Comparison of ENCODE assay signal across 8 mouse cellular contexts in genomic region chr7:80387633-80388543, GRCm38 (mm10). TPM values are rescaled to one million over a fixed set of nuclear protein-coding genes. Genes with fewer than 3 reads are reported as not detected.
A peak's percentile ranks its signal among the peaks of the same experiment; 100 is the strongest.
DNase-seq lines count a peak whose midpoint lies in the region; ATAC-seq lines count a peak whose summit lies in the region.

Fes (minus strand) TSS chr7:80387946.

- peak within 1 kb of the TSS; percentile 50 for H3K4me2 ChIP-seq in hindbrain, embryonic 12.5 days (replicated peaks)
- peak within 1 kb of the TSS; percentile 53 for H3K4me2 ChIP-seq in limb, embryonic 15.5 days
- H3K4me2 ChIP-seq in midbrain, embryonic 14.5 days (ENCODE audit: low read length) = peak within 1 kb of the TSS; percentile 21

- 8% methylated on average over 33 of the region's 33 CpGs for WGBS in hindbrain, embryonic 12.5 days
- 8% methylated on average over 33 of the region's 33 CpGs for WGBS in limb, embryonic 15.5 days
- 6% methylated on average over 33 of the region's 33 CpGs for WGBS in midbrain, embryonic 14.5 days

- peaks cover 31% of the 10 kb centered on the region for H3K36me3 ChIP-seq in hindbrain, embryonic 12.5 days
- peaks cover 42% of the 10 kb centered on the region for H3K36me3 ChIP-seq in limb, embryonic 15.5 days
- peaks cover 34% of the 10 kb centered on the region for H3K36me3 ChIP-seq in midbrain, embryonic 14.5 days (ENCODE audit: control insufficient read depth, insufficient read depth, low read length)

- H3K4me3 ChIP-seq in hindbrain, embryonic 12.5 days = peak within 1 kb of the TSS; percentile 25
- H3K4me3 ChIP-seq in limb, embryonic 15.5 days = peak within 1 kb of the TSS; percentile 39
- 0 out of 2 replicates have a peak within 1 kb of the TSS, but pooled peaks have one; percentile 8 for H3K4me3 ChIP-seq in midbrain, embryonic 14.5 days (replicated peaks; ENCODE audit: low read depth, low read length)

- peaks cover 20% of the 10 kb centered on the region for H3K4me1 ChIP-seq in hindbrain, embryonic 12.5 days
- H3K4me1 ChIP-seq in limb, embryonic 15.5 days = peaks cover 38% of the 10 kb centered on the region
- peaks cover 11% of the 10 kb centered on the region for H3K4me1 ChIP-seq in midbrain, embryonic 14.5 days (ENCODE audit: control insufficient read depth, insufficient read depth, low read length)

- peak within 1 kb of the TSS; percentile 36; the same call in 1 of the 2 replicates for H3K27ac ChIP-seq in hindbrain, embryonic 12.5 days
- H3K27ac ChIP-seq in limb, embryonic 15.5 days = peak within 1 kb of the TSS; percentile 79
- no peak within 1 kb of the TSS for H3K27ac ChIP-seq in midbrain, embryonic 14.5 days (replicated peaks; ENCODE audit: low read depth, low read length)

- ATAC-seq in hindbrain, embryonic 12.5 days (ENCODE audit: low FRiP score) = no peak
- ATAC-seq in limb, embryonic 15.5 days (ENCODE audit: insufficient number of reproducible peaks, low FRiP score, low TSS enrichment, low read depth) = peak; percentile 57
- no peak for ATAC-seq in midbrain, embryonic 14.5 days (ENCODE audit: low FRiP score, low TSS enrichment)

- peaks cover 21% of the 10 kb centered on the region for H3K27me3 ChIP-seq in hindbrain, embryonic 12.5 days
- 0 out of 2 replicates have a peak, but pooled peaks cover under 1% of the 10 kb centered on the region for H3K27me3 ChIP-seq in limb, embryonic 15.5 days
- H3K27me3 ChIP-seq in midbrain, embryonic 14.5 days (ENCODE audit: control insufficient read depth, insufficient read depth, low read length) = peaks cover 7% of the 10 kb centered on the region; the same call in 1 of the 2 replicates

- H3K9me3 ChIP-seq in hindbrain, embryonic 12.5 days (replicated peaks) = no peaks in the 10 kb centered on the region
- H3K9me3 ChIP-seq in limb, embryonic 15.5 days = no peaks in the 10 kb centered on the region
- H3K9me3 ChIP-seq in midbrain, embryonic 14.5 days (ENCODE audit: control insufficient read depth, low read length) = no peaks in the 10 kb centered on the region

- DNase-seq in B cell, adult 2 months = peak; percentile 56 to 61
- peak; percentile 68 to 79 for DNase-seq in adrenal gland, postnatal 36 days
- peak; percentile 62 for DNase-seq in gastrocnemius, adult 18-20 months (ENCODE audit: low spot score)
- DNase-seq in midbrain, embryonic 14.5 days = peak; percentile 47
- peak; percentile 33 for DNase-seq in yolk sac, embryonic 10.5 days (ENCODE audit: low spot score)
- DNase-seq in layer of hippocampus, adult 9-10 months (ENCODE audit: low spot score) = no peak

- peak within 1 kb of the TSS; percentile 53 for H3K9ac ChIP-seq in hindbrain, embryonic 12.5 days
- peak within 1 kb of the TSS; percentile 47 for H3K9ac ChIP-seq in limb, embryonic 15.5 days
- peak within 1 kb of the TSS; percentile 9 for H3K9ac ChIP-seq in midbrain, embryonic 14.5 days (replicated peaks; ENCODE audit: low read length)

RNA-seq across cellular contexts. Expression of gene Fes, which starts in this region (rescaled TPM):
- 10 to 100 TPM in 1 of 2 experiments, 1 to 10 TPM in 1; 7.5 to 11.4 TPM for total RNA-seq in adrenal gland, postnatal 36 days (2021)
- total RNA-seq in gastrocnemius, adult 18-20 months (2021) = 1 to 10 TPM; 2.0 to 3.5 TPM
- polyA plus RNA-seq in hindbrain, embryonic 12.5 days (2016; fragmentation: Nextera tagmentation; extraction: Ambion mirVana) = 10.2 and 11.8 TPM in 2 replicates
- 14.8 and 15.8 TPM in 2 replicates for polyA plus RNA-seq in limb, embryonic 15.5 days (2015; fragmentation: Nextera tagmentation; extraction: Ambion mirVana)
- 1.6 and 3.2 TPM in 2 replicates for polyA plus RNA-seq in midbrain, embryonic 14.5 days (2014; fragmentation: Nextera tagmentation; extraction: Ambion mirVana)
